Mouse (Mus musculus) forebrain, embryonic 14.5 days (tissue): Measurements from ENCODE around the gene Ssr4. TPM values are rescaled to one million over a fixed set of nuclear protein-coding genes. Genes with fewer than 3 reads are reported as not detected.
"Not testable (repeated sequence)": the region's sequence is repeated elsewhere in the genome, so short reads cannot be mapped to it uniquely, and the experiment has no call there.

Source experiments
- ATAC-seq: fragments of 200-750 bp; cut with Nextera tagmentation; 2 replicates; pipeline ENCODE4 v1.8.0; 2017; ENCODE audit warnings: mild to moderate bottlenecking, moderate library complexity
- DNase-seq: peaks from one replicate; pipeline ENCODE4 v3.0.0-alpha.2; 2015; ENCODE audit warnings: low spot score
- H3K27ac ChIP-seq: fragments of 300-500 bp; sonication (generic); 2 replicates; pipeline ENCODE4 v1.5.1; 2014; ENCODE audit warnings: low read depth, mild to moderate bottlenecking, control low read depth, low read length, moderate library complexity
- H3K27me3 ChIP-seq: fragments of 300-500 bp; sonication (generic); replicated peaks from 2 replicates; pipeline ENCODE4 v1.6.1; 2014; ENCODE audit warnings: low read length, control low read depth, mixed read lengths; ENCODE audit not compliant: control insufficient read depth, insufficient read depth
- H3K36me3 ChIP-seq: fragments of 300-500 bp; sonication (generic); 2 replicates; pipeline ENCODE4 v1.6.1; 2014; ENCODE audit warnings: low read length, control low read depth; ENCODE audit not compliant: control insufficient read depth, insufficient read depth
- H3K4me1 ChIP-seq: fragments of 300-500 bp; sonication (generic); 2 replicates; pipeline ENCODE4 v1.6.1; 2014; ENCODE audit warnings: antibody characterized with exemption, low read length, control low read depth; ENCODE audit not compliant: control insufficient read depth, insufficient read depth
- H3K4me2 ChIP-seq: fragments of 300-500 bp; sonication (generic); 2 replicates; pipeline ENCODE4 v1.6.1; 2014; ENCODE audit warnings: mild to moderate bottlenecking, control low read depth, low read length
- H3K4me3 ChIP-seq: fragments of 300-500 bp; sonication (generic); 2 replicates; pipeline ENCODE4 v1.5.1; 2014; ENCODE audit warnings: low read depth, low read length, control low read depth
- H3K9ac ChIP-seq: fragments of 300-500 bp; sonication (generic); 2 replicates; pipeline ENCODE4 v1.6.1; 2014; ENCODE audit warnings: mild to moderate bottlenecking, low read length, control low read depth, moderate library complexity
- H3K9me3 ChIP-seq: fragments of 300-500 bp; sonication (generic); replicated peaks from 2 replicates; pipeline ENCODE4 v1.6.1; 2016; ENCODE audit warnings: low read length, control low read depth, mixed read lengths; ENCODE audit not compliant: control insufficient read depth
- WGBS: fragments of 180-500 bp; shearing (Covaris S2); extraction: QIAGEN DNeasy Blood & Tissue Kit; methylation state at CpG from one replicate; pipeline ENCODE4 v1.1.7; 2014; 5-methylcytosine and 5-hydroxymethylcytosine counted together
- polyA plus RNA-seq: library from polyadenylated mRNA; unstranded; fragments of >200 nt; fragmentation: Nextera tagmentation; extraction: Ambion mirVana; gene quantifications from 2 replicates; pipeline ENCODE4 v1.2.1, GENCODE M21; 2014

The Ssr4 gene
- 148 and 189 TPM in 2 replicates for polyA plus RNA-seq

DNA sequence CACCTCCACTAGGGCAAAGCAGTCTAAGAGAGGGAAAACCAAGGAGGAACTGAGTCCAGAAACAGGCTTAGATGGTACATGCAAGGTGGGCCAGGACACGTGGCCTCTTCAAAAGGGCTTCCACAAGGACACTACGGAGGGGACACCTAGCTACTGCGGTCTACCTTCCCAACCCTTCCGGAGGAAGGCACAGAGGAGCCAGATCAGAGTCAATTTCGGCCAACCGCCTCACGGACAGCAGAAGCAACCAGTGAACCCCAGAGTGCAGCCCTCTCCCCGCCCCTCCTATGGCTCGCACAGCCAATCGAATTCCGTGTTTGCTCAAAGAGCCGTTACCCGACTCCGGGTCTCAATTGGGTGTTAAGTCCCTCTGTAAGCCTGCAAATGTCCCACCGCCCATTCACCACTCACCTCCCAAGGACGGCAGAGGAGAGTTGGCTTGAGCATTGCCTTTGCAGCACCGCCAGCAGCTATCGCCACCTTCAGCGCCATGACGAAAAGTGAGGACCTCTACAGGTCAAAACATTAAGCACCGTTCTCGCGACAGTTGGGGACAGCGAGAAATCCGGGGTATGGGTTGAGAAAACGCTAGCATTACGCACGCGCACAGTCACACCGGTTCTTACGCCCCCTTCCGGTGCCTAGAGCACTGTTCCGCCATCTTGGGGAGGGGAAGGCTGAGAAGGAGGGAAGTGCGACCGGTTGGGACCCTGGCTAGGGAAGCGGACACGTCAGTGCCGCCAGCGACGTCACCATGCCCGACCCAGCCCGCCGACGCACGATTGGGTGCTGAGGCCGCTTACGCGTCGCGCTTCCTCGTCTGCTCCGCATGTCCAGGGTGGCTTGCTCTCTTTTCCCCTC, at the start of gene Ssr4, which contains the start of gene Idh3g:
TSS of gene Ssr4 (plus strand) at position 665 of the 861 bp plus-strand sequence.
TSS of gene Idh3g (minus strand) at position 534 of the 861 bp plus-strand sequence.
- peak within 1 kb of the TSS; percentile 57 for H3K4me2 ChIP-seq
- peaks cover 17% of the 10 kb centered on the region for H3K36me3 ChIP-seq
- DNase-seq (peak; percentile 97), ATAC-seq (peak; percentile 97)
- peaks cover 11% of the 10 kb centered on the region; the same call in 1 of the 2 replicates for H3K4me1 ChIP-seq
- peak within 1 kb of the TSS; percentile 81 for H3K27ac ChIP-seq
- H3K9me3 ChIP-seq: no peaks in the 10 kb centered on the region
- H3K9ac ChIP-seq: peak within 1 kb of the TSS; percentile 76
- WGBS: 36% methylated on average over 52 of the region's 52 CpGs
- peak within 1 kb of the TSS; percentile 50 for H3K4me3 ChIP-seq
- no peaks in the 10 kb centered on the region for H3K27me3 ChIP-seq

DNA sequence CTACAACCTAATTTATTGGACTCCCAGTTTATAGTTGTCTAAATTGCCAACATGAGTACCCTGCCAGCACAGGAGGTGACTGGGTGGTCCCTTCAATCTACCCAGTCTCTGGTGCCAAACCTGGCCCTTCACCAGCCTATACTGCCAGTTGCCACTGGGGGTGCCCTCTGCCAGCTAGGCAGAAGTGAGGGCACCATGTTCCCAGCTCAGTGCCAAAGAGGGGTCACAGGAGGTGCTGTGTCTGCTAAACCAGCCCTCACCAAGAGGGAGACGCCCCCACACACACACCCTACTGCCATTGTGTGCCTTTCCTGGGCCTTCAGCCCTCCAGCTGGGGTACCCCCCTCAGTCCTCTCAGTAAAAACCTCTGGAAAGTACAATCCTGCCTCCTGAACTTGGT, 48.7 kb upstream of the Ssr4 start:
- DNase-seq (no peak), ATAC-seq (no peak)
- 43% methylated on average over 1 of the region's 1 CpGs for WGBS

GRCm38 (mm10) chrX:73739151-73739550, 47.7 kb upstream of the Ssr4 start:
- WGBS: 59% methylated on average over 5 of the region's 5 CpGs
- Histone ChIP-seq H3K9ac (no peak overlapping the region), H3K9me3 (no peaks in the 10 kb centered on the region), H3K27ac (no peak overlapping the region), H3K4me3 (no peak overlapping the region), H3K27me3 (no peaks in the 10 kb centered on the region), H3K36me3 (no peaks in the 10 kb centered on the region), H3K4me1 (no peaks in the 10 kb centered on the region), H3K4me2 (no peak overlapping the region)
- ATAC-seq (no peak), DNase-seq (no peak)

More for the DNA sequence above, 48.7 kb upstream of the Ssr4 start:
- no peak overlapping the region for H3K27ac ChIP-seq
- no peak overlapping the region for H3K4me3 ChIP-seq
- H3K36me3 ChIP-seq: no peaks in the 10 kb centered on the region
- no peaks in the 10 kb centered on the region for H3K4me1 ChIP-seq
- H3K9ac ChIP-seq: no peak overlapping the region
- no peaks in the 10 kb centered on the region for H3K27me3 ChIP-seq
- H3K9me3 ChIP-seq: no peaks in the 10 kb centered on the region
- H3K4me2 ChIP-seq: no peak overlapping the region

- not testable (repeated sequence) for ATAC-seq, H3K4me3 ChIP-seq, H3K9ac ChIP-seq, H3K4me1 ChIP-seq, H3K4me2 ChIP-seq, H3K27me3 ChIP-seq, DNase-seq, H3K9me3 ChIP-seq, H3K36me3 ChIP-seq, H3K27ac ChIP-seq
- 95% methylated on average over 7 of the region's 7 CpGs for WGBS
Measured at GRCm38 (mm10) chrX:73739841-73740240, 47.0 kb upstream of the Ssr4 start.

DNA sequence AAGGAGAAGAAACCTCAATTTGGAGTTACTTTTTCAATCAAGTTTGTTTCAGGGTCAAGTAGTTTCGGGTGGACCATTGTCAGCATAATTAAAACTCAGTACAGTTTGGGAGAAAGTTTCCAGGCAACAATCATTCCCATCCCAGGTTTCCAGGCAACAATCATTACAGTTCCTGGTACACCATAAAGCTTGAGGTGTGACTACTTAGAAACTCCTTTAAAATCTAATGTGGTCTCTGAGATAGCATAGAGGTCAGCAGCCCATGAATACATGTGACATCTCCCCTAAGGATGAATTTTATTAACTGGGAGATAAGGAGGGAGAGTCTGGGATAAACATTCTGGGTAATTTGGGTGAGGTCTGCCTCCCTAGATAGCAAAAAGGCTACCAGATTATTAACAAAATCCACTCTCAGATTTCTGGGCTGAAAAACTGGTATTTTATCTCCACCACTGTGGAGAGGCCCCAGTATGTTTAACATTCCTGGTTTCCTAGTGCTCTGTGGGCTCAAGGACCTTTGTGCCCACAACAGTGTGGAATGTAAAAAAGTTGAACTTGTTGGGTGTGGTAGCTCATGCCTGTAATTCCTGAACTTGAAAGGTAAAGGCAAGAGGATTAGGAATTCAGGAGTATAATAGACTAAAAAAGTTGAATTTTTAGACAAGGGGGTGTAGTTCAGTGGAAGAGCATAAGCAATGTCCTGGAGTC, 41.9 kb upstream of the Ssr4 start:
- Histone ChIP-seq H3K9me3 (no peaks in the 10 kb centered on the region), H3K4me3 (no peak overlapping the region), H3K9ac (no peak overlapping the region), H3K4me2 (no peak overlapping the region), H3K36me3 (no peaks in the 10 kb centered on the region), H3K27ac (no peak overlapping the region), H3K4me1 (no peaks in the 10 kb centered on the region), H3K27me3 (no peaks in the 10 kb centered on the region)
- DNase-seq: no peak
- WGBS: 88% methylated on average over 1 of the region's 1 CpGs
- ATAC-seq: no peak

- Histone ChIP-seq H3K36me3 (no peaks in the 10 kb centered on the region), H3K27me3 (no peaks in the 10 kb centered on the region), H3K27ac (no peak overlapping the region), H3K4me3 (no peak overlapping the region), H3K4me1 (no peaks in the 10 kb centered on the region), H3K9me3 (no peaks in the 10 kb centered on the region), H3K9ac (no peak overlapping the region), H3K4me2 (no peak overlapping the region)
- ATAC-seq (no peak), DNase-seq (no peak)
- 89% methylated on average over 1 of the region's 1 CpGs for WGBS
Measured at GRCm38 (mm10) chrX:73748977-73749376, 37.9 kb upstream of the Ssr4 start.

DNA sequence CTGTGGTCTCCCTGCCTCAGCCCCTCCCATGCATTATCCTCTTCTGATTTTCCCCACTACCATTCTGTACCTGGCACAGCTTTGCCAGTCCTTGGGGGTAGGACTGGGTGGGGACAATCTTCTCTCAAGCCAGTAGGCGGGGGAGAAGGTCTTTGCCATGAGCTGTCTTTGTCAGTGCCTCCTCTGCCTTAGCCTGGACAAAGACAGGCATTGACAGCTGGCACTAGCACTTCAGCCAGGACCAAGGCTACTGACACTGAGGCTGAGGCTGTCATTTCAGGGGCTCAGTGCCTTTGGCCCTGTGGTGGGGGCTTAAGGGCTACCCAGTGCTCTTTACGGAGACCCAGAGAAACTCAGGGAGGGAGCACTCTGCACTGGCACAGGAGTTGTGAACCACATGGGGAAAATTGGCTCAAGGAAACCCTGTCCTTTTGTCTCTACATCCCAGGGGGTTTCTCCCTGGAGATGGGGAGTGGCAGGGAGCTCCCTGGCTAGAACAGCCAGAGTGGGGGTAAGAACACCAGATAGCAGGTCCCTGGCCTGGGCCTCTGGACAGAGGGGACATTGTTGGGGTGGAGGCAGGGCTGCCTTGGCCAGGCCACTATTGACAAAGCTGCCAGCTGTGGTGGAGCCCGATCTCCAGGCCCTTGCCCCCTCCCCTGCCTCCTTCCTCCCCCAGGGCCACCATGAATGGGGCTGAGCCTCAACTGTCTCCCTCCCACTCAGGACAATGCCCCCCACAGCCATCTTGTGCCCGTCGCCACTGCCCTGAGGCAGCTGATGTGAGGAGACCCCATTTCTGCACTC, 30.3 kb upstream of the Ssr4 start, which contains the start of gene Plxnb3:
TSS of gene Plxnb3 (plus strand) at position 757 of the 807 bp plus-strand sequence.
- no peak within 1 kb of the TSS for H3K4me2 ChIP-seq
- DNase-seq (no peak), ATAC-seq (no peak)
- no peak within 1 kb of the TSS for H3K4me3 ChIP-seq
- H3K4me1 ChIP-seq: no peaks in the 10 kb centered on the region
- 70% methylated on average over 5 of the region's 5 CpGs for WGBS
- H3K27me3 ChIP-seq: no peaks in the 10 kb centered on the region
- no peak within 1 kb of the TSS for H3K9ac ChIP-seq
- H3K36me3 ChIP-seq: no peaks in the 10 kb centered on the region
- H3K27ac ChIP-seq: no peak within 1 kb of the TSS
- no peaks in the 10 kb centered on the region for H3K9me3 ChIP-seq

- no peak for DNase-seq
- no peak for ATAC-seq
- no peak overlapping the region for H3K4me2 ChIP-seq
- H3K9me3 ChIP-seq: no peaks in the 10 kb centered on the region
- H3K4me1 ChIP-seq: no peaks in the 10 kb centered on the region
- no peak overlapping the region for H3K4me3 ChIP-seq
- no peak overlapping the region for H3K9ac ChIP-seq
- WGBS: 77% methylated on average over 13 of the region's 13 CpGs
- H3K27ac ChIP-seq: no peak overlapping the region
- H3K27me3 ChIP-seq: no peaks in the 10 kb centered on the region
- no peaks in the 10 kb centered on the region for H3K36me3 ChIP-seq
Measured at GRCm38 (mm10) chrX:73758611-73759290, 28.1 kb upstream of the Ssr4 start.
